Mouse (Mus musculus): ENCODE data around the gene Sh3gl3. TPM values are rescaled to one million over a fixed set of nuclear protein-coding genes. Genes with fewer than 3 reads are reported as not detected.

Gene Sh3gl3
- polyA plus RNA-seq, 1 experiment from 2014 or later: 93.8 TPM

DNA sequence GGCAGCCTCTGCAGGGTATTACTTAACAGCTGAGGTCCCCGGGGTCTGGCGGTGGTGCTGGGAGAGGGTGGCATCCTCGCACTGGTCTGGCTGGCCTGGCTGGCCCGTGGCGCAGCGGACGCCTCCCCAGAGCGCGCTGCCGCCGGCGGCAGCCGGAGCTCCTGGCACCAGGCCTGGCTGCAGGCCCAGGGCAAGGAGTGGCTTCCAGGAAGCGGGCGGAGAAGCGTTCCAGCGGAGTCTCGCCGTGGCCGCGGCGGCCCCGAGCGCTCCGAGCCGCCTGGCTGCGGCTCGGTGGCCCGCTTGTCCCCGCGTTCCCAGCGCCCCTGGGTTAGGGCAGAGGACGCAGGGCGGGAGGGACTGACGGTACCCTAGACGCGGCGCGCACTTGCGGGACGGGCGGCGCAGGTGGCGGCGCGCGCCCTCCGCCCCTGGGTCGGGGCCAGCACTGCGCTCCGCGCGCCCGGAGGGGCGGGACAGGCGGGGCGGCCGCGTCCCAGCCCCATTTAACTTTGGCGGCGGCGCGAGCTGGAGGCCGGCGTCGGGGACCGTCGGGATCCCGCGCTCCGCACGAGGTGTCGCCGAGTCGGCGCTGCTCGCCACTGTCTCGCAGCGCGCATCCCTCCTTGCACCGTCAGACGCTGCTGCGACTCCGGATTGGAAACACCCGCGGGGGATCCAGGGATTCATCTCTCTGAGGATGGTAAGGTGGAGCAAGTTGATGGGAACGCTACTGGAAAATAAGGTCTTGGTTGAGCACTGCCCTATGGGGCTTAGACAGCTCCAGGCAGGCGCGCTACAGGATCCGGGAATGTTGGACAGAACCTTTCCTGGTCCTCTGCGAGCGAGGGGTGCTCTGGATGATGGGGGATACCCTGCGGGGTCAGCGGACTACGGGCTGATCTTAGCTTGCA lies 161.8 kb downstream of the Sh3gl3 start, which contains the start of gene Adamtsl3:
Adamtsl3 (plus strand) TSS at position 484 of the 911 bp plus-strand sequence.
- Histone ChIP-seq H3K9me3 (ENCODE audit: control insufficient read depth, low read length) (no peaks in the 10 kb centered on the region), H3K27me3 (ENCODE audit: control insufficient read depth, insufficient read depth, low read length) (peaks cover 33% of the 10 kb centered on the region), H3K4me1 (ENCODE audit: control insufficient read depth, insufficient read depth, low read length) (peaks cover 12% of the 10 kb centered on the region; the same call in 1 of the 2 replicates)

DNA sequence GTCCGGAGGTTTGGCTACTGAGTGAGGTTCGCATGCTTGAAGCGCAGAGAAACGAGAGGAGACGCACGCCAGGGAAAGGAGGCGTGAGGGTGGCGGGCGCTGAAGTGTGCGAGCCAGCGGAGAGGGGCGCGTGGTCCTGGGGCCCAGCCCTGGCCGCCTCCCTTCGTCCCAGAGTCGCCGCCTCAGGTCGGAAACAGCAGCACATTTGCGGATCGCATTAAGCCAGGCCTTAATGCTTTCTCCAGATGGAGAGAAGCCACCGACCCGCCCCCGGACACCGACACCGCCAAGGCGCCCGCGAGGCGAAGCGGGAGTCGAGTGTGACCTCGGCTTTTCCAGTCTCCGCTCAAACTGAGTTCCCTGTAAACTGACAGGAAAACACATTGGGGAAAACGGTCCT lies 162.5 kb downstream of the Sh3gl3 start:
- Histone ChIP-seq H3K36me3 (ENCODE audit: control insufficient read depth, insufficient read depth, low read length) (no peaks in the 10 kb centered on the region), H3K9ac (replicated peaks; ENCODE audit: low read depth, low read length) (peak overlapping the region; percentile 37; the same call in 1 of the 2 replicates), H3K9me3 (ENCODE audit: control insufficient read depth, low read length) (no peaks in the 10 kb centered on the region), H3K27ac (ENCODE audit: low read depth, low read length) (no peak overlapping the region), H3K27me3 (ENCODE audit: control insufficient read depth, insufficient read depth, low read length) (peaks cover 33% of the 10 kb centered on the region), H3K4me1 (ENCODE audit: control insufficient read depth, insufficient read depth, low read length) (peaks cover 12% of the 10 kb centered on the region; the same call in 1 of the 2 replicates), H3K4me3 (ENCODE audit: low read depth, low read length) (peak overlapping the region; percentile 45), H3K4me2 (ENCODE audit: low read depth, low read length) (peak overlapping the region; percentile 83)
- WGBS: under 1% methylated on average over 34 of the region's 34 CpGs
- ATAC-seq (ENCODE audit: low read depth): peak; percentile 73

More for the DNA sequence above, 161.8 kb downstream of the Sh3gl3 start, which contains the start of gene Adamtsl3:
- Histone ChIP-seq H3K4me3 (ENCODE audit: low read depth, low read length) (peak within 1 kb of the TSS; percentile 45), H3K36me3 (ENCODE audit: control insufficient read depth, insufficient read depth, low read length) (no peaks in the 10 kb centered on the region), H3K9ac (replicated peaks; ENCODE audit: low read depth, low read length) (peak within 1 kb of the TSS; percentile 37; the same call in 1 of the 2 replicates), H3K4me2 (ENCODE audit: low read depth, low read length) (peak within 1 kb of the TSS; percentile 83), H3K27ac (ENCODE audit: low read depth, low read length) (no peak within 1 kb of the TSS)
- WGBS: under 1% methylated on average over 83 of the region's 95 CpGs
- ATAC-seq (ENCODE audit: low read depth): peak; percentile 66

DNA sequence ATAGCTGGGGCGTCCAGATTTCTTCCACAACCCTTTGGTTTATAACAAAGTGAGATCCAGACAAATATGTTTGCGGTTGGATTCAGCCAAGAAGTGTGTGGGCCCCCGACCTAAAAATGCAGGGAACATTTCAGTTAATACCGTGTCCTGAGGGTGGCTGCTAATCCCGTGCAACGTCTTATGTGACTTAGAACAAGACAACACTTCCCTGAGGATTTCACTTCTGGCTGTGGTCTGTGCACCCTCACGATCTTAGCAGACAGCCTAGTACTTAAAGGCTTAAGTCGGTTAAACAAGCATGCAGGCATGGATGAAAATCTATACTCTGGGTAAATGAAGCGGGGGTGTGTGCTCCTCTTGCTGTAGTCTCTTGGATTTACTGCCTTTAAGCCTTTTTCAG lies 164.5 kb downstream of the Sh3gl3 start:
- ATAC-seq (ENCODE audit: low read depth): no peak
- Histone ChIP-seq H3K9me3 (ENCODE audit: control insufficient read depth, low read length) (no peaks in the 10 kb centered on the region), H3K27me3 (ENCODE audit: control insufficient read depth, insufficient read depth, low read length) (peaks cover 33% of the 10 kb centered on the region), H3K27ac (ENCODE audit: low read depth, low read length) (no peak overlapping the region), H3K36me3 (ENCODE audit: control insufficient read depth, insufficient read depth, low read length) (no peaks in the 10 kb centered on the region), H3K4me3 (ENCODE audit: low read depth, low read length) (no peak overlapping the region), H3K4me1 (ENCODE audit: control insufficient read depth, insufficient read depth, low read length) (peaks cover 12% of the 10 kb centered on the region; the same call in 1 of the 2 replicates), H3K4me2 (ENCODE audit: low read depth, low read length) (no peak overlapping the region), H3K9ac (replicated peaks; ENCODE audit: low read depth, low read length) (no peak overlapping the region)
- 88% methylated on average over 9 of the region's 9 CpGs for WGBS

DNA sequence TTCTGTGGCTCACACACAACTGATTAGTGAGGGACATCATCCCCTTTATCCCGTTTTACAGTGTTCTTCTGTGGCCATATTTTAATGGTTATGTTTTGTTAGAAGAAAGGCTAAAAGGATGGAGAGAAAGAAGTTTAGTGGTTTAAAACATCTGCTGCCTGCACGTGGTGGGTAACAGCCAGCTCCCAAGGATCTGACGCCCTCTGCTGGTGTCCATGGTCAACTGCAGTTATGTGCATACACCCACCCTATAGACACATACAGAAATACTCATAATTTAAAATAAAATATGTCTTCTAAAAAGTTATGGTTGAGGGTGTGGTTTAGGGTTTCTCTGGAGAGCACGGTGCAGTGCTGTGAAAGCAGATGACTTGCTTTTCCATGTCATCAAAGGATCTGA lies 164.9 kb downstream of the Sh3gl3 start:
- ATAC-seq (ENCODE audit: low read depth): no peak

DNA sequence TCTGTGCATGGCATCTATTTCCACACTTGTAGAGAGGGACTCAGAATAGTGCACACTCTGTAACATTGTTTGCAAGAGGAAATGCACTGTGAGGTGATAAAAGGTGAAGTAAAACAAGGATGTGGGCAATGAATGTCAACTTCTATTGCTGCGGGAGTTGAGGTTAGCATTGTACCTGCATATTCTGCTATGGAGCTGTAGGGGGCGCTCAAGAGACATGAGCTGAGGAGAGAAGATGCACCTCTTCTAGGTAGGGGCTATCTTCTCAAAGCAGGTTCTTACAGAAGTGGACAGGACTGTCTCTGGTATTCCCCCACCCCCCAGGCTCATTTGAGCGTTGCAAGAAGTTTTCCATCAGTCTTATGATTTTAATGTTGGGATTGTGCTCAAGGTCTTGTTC lies 165.6 kb downstream of the Sh3gl3 start:
- H3K27ac ChIP-seq (ENCODE audit: low read depth, low read length): no peak overlapping the region
- H3K36me3 ChIP-seq (ENCODE audit: control insufficient read depth, insufficient read depth, low read length): no peaks in the 10 kb centered on the region
- WGBS: 49% methylated on average over 3 of the region's 3 CpGs
- H3K4me1 ChIP-seq (ENCODE audit: control insufficient read depth, insufficient read depth, low read length): peaks cover 12% of the 10 kb centered on the region; the same call in 1 of the 2 replicates
- no peaks in the 10 kb centered on the region for H3K9me3 ChIP-seq (ENCODE audit: control insufficient read depth, low read length)
- H3K4me3 ChIP-seq (ENCODE audit: low read depth, low read length): no peak overlapping the region
- no peak for ATAC-seq (ENCODE audit: low read depth)
- no peak overlapping the region for H3K9ac ChIP-seq (replicated peaks; ENCODE audit: low read depth, low read length)
- peaks cover 32% of the 10 kb centered on the region for H3K27me3 ChIP-seq (ENCODE audit: control insufficient read depth, insufficient read depth, low read length)
- no peak overlapping the region for H3K4me2 ChIP-seq (ENCODE audit: low read depth, low read length)

More for the DNA sequence above, 164.9 kb downstream of the Sh3gl3 start:
- Histone ChIP-seq H3K4me2 (ENCODE audit: low read depth, low read length) (no peak overlapping the region), H3K36me3 (ENCODE audit: control insufficient read depth, insufficient read depth, low read length) (no peaks in the 10 kb centered on the region), H3K27me3 (ENCODE audit: control insufficient read depth, insufficient read depth, low read length) (peaks cover 33% of the 10 kb centered on the region), H3K4me1 (ENCODE audit: control insufficient read depth, insufficient read depth, low read length) (peaks cover 12% of the 10 kb centered on the region; the same call in 1 of the 2 replicates), H3K9ac (replicated peaks; ENCODE audit: low read depth, low read length) (no peak overlapping the region), H3K27ac (ENCODE audit: low read depth, low read length) (no peak overlapping the region), H3K4me3 (ENCODE audit: low read depth, low read length) (no peak overlapping the region), H3K9me3 (ENCODE audit: control insufficient read depth, low read length) (no peaks in the 10 kb centered on the region)
- WGBS: 80% methylated on average over 4 of the region's 4 CpGs

DNA sequence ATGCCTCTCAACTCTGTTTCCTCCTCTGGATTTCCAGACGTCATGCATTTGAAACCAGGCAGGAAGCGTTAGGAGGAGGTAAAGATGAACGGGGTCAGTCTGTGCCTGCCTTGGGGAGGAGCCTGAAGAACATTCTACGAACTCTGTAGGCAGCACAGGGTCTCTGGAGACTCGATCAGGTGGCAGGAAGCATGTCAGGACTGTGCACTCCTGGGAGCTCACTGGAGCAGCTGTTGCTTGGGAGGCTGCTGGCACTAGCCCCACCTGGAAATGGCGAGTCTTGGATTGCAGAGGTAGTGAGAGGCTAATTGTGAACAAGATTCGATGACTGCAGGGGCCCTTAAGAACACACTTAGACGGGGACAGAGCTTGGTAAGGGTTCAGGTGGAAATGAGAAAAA lies 167.8 kb downstream of the Sh3gl3 start:
- Histone ChIP-seq H3K27me3 (ENCODE audit: control insufficient read depth, insufficient read depth, low read length) (peaks cover 11% of the 10 kb centered on the region), H3K27ac (ENCODE audit: low read depth, low read length) (no peak overlapping the region), H3K4me2 (ENCODE audit: low read depth, low read length) (no peak overlapping the region), H3K36me3 (ENCODE audit: control insufficient read depth, insufficient read depth, low read length) (no peaks in the 10 kb centered on the region), H3K4me3 (ENCODE audit: low read depth, low read length) (no peak overlapping the region), H3K4me1 (ENCODE audit: control insufficient read depth, insufficient read depth, low read length) (no peaks in the 10 kb centered on the region), H3K9ac (replicated peaks; ENCODE audit: low read depth, low read length) (no peak overlapping the region), H3K9me3 (ENCODE audit: control insufficient read depth, low read length) (no peaks in the 10 kb centered on the region)
- WGBS: 48% methylated on average over 8 of the region's 8 CpGs
- ATAC-seq (ENCODE audit: low read depth): no peak

DNA sequence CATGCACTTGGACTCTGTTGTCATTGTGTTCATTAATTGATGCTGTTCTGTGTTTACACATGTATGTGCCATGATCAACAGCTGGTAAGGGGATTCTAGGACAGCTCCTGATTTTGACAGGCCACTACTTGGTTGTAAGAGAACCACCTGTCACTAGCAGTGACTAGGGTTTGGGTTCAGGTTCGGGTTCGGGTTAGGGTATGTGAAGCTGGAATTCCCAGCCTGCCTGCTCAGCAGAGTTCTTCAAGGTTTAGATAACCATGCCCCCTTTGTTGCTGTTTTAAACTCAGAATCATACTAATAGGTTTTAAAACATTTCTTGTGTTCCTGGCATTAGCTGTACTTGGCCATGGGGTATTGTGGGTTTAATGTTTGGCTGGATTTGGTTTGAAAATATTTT lies 173.1 kb downstream of the Sh3gl3 start:
- 92% methylated on average over 2 of the region's 2 CpGs for WGBS
- ATAC-seq (ENCODE audit: low read depth): no peak
- no peaks in the 10 kb centered on the region for H3K27me3 ChIP-seq (ENCODE audit: control insufficient read depth, insufficient read depth, low read length)

DNA sequence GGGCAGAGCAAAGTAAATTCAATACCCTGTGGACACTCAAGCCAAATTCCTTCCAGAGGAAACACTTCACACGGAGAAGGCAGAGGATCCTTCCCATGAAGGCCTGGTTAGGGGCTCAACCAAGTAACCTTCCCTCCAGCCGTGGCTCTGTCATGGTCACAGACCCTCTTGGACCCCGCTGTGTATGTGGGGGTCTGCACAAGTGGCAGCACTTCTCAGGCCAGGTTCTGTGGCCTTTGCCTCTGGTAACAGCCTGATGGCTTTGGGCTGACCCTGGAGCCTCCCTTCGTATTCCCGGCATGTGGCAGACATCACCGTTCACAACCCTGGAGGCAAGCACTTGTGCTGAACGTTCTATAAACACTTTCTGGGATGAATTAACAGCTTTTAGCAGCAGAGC lies 176.2 kb downstream of the Sh3gl3 start:
- Histone ChIP-seq H3K27me3 (ENCODE audit: control insufficient read depth, insufficient read depth, low read length) (no peaks in the 10 kb centered on the region), H3K4me2 (ENCODE audit: low read depth, low read length) (no peak overlapping the region), H3K9me3 (ENCODE audit: control insufficient read depth, low read length) (no peaks in the 10 kb centered on the region), H3K4me3 (ENCODE audit: low read depth, low read length) (no peak overlapping the region), H3K36me3 (ENCODE audit: control insufficient read depth, insufficient read depth, low read length) (no peaks in the 10 kb centered on the region), H3K4me1 (ENCODE audit: control insufficient read depth, insufficient read depth, low read length) (no peaks in the 10 kb centered on the region), H3K27ac (ENCODE audit: low read depth, low read length) (no peak overlapping the region), H3K9ac (replicated peaks; ENCODE audit: low read depth, low read length) (no peak overlapping the region)
- ATAC-seq (ENCODE audit: low read depth): no peak
- WGBS: 83% methylated on average over 7 of the region's 7 CpGs

More for the DNA sequence above, 173.1 kb downstream of the Sh3gl3 start:
- H3K4me3 ChIP-seq (ENCODE audit: low read depth, low read length): no peak overlapping the region
- H3K9me3 ChIP-seq (ENCODE audit: control insufficient read depth, low read length): no peaks in the 10 kb centered on the region
- H3K4me1 ChIP-seq (ENCODE audit: control insufficient read depth, insufficient read depth, low read length): no peaks in the 10 kb centered on the region
- no peak overlapping the region for H3K27ac ChIP-seq (ENCODE audit: low read depth, low read length)
- H3K36me3 ChIP-seq (ENCODE audit: control insufficient read depth, insufficient read depth, low read length): no peaks in the 10 kb centered on the region
- no peak overlapping the region for H3K4me2 ChIP-seq (ENCODE audit: low read depth, low read length)
- no peak overlapping the region for H3K9ac ChIP-seq (replicated peaks; ENCODE audit: low read depth, low read length)

DNA sequence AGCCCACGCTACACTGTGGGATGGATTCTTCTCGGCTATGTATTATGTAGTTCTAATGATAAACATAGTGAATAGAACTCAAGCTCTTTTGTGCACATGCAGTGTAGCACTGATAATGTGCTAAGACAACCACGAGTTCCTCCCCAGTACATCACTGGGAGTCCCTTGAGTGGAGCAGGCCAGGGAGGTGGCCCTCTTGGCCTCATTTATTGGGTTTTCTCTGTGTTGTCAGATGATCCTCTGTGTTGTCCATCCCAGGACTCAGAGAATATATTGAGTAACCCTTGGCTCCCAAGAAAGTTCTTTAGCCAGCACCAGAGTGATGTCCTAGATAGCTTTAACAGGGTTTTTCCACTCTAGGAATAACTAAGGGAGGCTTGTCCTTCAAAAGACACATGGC lies 176.8 kb downstream of the Sh3gl3 start:
- Histone ChIP-seq H3K4me2 (ENCODE audit: low read depth, low read length) (no peak overlapping the region), H3K9ac (replicated peaks; ENCODE audit: low read depth, low read length) (no peak overlapping the region), H3K4me1 (ENCODE audit: control insufficient read depth, insufficient read depth, low read length) (no peaks in the 10 kb centered on the region), H3K4me3 (ENCODE audit: low read depth, low read length) (no peak overlapping the region), H3K36me3 (ENCODE audit: control insufficient read depth, insufficient read depth, low read length) (no peaks in the 10 kb centered on the region), H3K9me3 (ENCODE audit: control insufficient read depth, low read length) (no peaks in the 10 kb centered on the region), H3K27me3 (ENCODE audit: control insufficient read depth, insufficient read depth, low read length) (no peaks in the 10 kb centered on the region), H3K27ac (ENCODE audit: low read depth, low read length) (no peak overlapping the region)
- WGBS: 82% methylated on average over 3 of the region's 3 CpGs
- no peak for ATAC-seq (ENCODE audit: low read depth)
